Mouse (Mus musculus) cerebral cortex, adult 2 months (tissue): ENCODE results near the gene Mylk2.

Experiments
- WGBS: fragments of 180-500 bp; shearing (Covaris S2); methylation state at CpG from one replicate; pipeline ENCODE4 v1.1.7; 2018; 5-methylcytosine and 5-hydroxymethylcytosine counted together

Gene Mylk2

GRCm38 (mm10) chr2:152914310-152915120 is 3.4 kb downstream of the Mylk2 start:
- WGBS = 2% methylated on average over 18 of the region's 18 CpGs

DNA sequence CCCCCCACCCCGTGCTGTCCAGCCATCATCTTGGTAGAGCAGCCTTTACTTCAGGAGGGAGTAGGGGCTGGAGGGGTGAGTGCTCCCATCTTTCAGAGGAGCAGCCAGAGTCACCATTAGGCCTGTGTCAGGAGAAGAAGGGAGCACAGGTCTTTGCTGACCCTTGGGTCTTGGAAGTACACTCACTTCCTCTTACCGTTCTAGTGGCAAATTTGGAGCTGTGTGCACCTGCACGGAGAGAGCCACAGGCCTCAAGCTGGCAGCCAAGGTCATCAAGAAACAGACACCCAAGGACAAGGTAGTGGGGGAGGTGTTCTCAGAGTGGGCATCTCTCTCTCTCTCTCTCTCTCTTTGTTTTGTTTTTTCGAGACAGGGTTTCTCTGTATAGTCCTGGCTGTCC is 4.3 kb downstream of the Mylk2 start:
- WGBS = 77% methylated on average over 4 of the region's 4 CpGs

DNA sequence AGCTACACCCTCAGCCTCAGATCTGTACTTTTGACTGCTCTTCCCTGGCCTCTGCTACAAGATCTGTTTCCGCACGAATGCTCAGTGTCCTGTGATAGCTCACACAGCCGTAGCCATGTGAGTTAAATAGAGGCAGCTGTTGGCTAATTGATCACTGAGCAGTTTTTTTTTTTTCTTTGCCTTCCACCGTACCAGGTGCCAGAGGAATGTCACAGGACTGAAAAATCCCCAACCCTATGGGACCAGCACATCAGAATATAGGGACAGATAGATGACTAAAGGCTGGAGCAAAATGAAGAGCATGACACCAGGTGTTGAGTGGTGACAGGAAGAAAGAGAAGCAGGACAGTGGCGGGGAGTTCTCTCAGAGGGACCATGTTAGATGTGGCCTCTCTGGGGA is 5.0 kb downstream of the Mylk2 start:
- 78% methylated on average over 5 of the region's 5 CpGs for WGBS

- WGBS = 70% methylated on average over 9 of the region's 9 CpGs
Observed at GRCm38 (mm10) chr2:152917671-152918070, 6.5 kb downstream of the Mylk2 start.

- WGBS = 68% methylated on average over 7 of the region's 7 CpGs
Observed at GRCm38 (mm10) chr2:152922376-152922775, 11.2 kb downstream of the Mylk2 start.

DNA sequence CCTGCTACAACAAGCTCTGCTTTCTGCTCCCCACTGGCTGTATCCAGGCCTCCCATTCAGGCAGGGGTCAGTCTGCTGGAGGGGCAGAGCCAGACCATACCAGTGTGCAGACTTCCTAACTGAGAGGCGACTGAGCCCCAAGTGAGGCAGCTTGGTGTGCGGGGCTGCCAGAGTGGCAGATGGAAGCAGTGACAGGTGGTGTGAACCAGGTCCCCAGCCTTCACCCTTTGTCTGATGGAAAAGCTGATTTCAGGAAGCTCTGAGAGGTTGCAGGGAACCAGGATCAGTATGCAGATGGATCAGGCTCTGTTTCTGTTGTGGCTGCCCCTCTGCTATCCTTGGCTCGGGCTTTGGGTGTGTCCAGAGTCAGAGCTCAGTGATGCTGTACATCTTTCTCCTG is 12.5 kb downstream of the Mylk2 start:
- WGBS = 87% methylated on average over 3 of the region's 3 CpGs

DNA sequence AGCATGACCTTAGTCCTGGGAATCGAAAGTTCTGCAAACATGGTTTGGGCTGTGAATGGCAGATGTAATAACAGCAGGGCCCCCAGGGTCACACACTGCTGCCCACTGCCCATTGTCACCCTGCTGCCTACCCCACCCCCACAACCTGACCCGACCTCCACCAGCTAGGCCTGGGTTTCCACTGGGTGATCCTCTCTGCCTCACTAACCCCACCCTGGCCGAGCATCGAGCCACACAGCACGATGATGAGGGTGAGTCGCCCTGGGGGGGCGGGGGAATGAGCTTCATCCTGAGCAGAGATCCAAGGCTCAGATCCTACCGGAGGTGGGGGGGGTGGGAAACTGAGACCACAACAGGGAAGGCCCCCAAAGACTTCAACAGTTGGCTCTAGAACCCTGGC is 13.0 kb downstream of the Mylk2 start:
- 75% methylated on average over 8 of the region's 8 CpGs for WGBS

GRCm38 (mm10) chr2:152924543-152924942 is 13.4 kb downstream of the Mylk2 start:
- whole genome bisulfite sequencing = 93% methylated on average over 5 of the region's 5 CpGs

DNA sequence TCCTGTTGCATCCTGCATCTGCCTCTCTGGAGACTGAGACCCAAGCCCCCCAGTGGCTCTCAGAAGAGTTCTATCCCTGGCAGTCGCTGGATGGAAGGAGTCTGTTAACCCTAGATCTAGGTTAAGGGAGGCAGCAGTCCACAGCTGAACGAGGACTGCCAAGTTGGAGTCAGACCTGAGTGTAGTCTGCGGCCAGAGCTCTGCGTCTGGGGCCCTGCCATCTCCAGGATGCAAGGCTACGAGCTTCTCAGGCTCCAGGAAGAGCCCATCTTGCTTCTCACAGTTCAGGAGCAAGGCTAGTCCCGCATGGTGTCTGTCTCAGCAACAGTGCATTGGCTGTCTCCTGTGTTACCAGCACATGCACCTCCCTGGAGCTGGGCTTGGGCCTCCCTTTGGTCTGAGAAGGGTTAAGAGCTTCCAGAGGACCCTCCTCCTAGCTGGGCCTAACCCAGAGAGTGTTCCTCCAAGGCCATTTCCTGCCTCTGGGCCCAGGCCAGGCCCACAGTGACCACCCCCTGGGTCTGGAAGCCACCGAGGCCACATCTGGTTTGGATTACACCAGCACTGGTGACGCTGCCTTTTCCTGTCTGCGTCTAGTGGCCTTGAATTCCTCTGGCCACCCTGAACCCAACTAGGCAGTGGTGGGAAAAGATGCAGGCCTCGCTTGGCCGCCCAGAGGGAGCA is 14.2 kb downstream of the Mylk2 start:
- WGBS = 80% methylated on average over 11 of the region's 11 CpGs

DNA sequence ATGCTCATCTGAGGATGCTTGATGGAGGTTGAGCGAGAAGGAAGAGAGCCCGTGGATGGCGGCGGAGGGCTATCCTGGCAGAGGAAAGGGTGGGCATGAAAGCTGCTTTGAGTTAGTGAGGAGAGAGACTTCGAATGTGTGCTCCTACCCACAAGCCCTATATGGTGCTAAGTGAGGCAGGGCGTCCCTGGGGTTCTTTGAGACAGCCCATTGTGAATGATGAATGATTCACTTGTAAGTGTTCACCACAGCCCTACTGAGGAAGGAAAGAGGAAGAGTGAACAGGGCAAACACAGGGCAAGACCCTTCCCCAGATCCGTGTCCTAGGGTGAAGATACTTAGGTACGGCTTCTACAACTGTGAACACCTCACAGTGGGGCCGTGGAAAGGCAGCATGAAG is 15.7 kb downstream of the Mylk2 start:
- WGBS = 76% methylated on average over 9 of the region's 9 CpGs

GRCm38 (mm10) chr2:152927371-152927770 is 16.2 kb downstream of the Mylk2 start:
- WGBS = 45% methylated on average over 5 of the region's 5 CpGs

DNA sequence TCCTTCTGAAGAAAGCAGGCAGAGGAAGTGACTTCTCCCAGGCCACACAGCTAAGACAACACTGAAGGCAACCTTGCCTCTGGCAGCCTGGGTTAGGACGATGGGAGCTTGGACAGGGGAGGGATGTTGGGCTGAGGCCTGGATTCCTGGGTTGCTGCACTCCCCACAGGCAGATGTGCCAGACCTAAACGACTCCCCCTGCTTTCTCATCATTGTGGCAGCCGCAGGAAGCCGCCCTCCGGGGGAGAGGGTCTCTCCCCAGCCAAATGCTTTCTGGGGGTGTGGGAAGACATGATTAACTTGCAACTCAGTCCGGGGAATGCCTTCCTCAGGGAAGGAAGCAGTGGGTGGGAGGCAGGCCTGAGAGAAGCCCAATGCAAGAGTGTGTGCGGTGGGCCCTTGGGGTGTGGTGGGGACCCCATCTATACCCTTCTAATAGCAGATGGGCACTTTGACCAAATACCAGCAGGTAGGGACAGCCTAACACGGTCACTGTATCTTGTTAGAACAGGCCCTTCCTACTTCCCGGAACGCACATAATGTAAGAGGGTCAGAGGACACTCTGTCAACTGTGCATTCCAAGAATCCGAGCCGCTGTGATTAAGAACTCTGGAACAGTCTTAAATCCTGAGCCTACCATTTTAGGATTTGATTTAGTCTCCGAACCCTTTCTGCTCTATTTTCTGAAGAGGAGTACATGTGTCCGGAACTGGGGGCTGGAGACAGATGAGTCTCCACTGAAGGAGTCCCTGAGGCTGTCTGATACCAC is 17.3 kb downstream of the Mylk2 start:
- 67% methylated on average over 14 of the region's 14 CpGs for WGBS

DNA sequence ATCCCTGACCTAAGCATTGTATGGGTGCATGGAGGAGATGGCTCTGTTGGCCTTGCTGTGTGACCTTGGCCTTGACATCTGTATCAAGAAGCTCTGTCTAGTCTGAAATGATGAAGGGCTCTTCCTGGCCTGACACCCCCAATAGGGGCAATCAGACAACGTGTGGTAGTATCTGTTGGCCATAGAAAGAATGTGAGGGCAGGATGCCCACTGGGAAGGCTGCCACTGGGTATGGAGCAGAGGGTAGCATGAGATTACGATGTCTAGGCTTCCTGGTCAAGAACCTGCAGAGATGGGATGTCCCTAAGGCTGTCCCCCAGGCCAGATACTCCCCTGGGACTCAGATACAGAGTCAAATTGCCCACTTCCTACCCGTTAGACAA is 17.8 kb downstream of the Mylk2 start:
- whole genome bisulfite sequencing = 78% methylated on average over 3 of the region's 3 CpGs

DNA sequence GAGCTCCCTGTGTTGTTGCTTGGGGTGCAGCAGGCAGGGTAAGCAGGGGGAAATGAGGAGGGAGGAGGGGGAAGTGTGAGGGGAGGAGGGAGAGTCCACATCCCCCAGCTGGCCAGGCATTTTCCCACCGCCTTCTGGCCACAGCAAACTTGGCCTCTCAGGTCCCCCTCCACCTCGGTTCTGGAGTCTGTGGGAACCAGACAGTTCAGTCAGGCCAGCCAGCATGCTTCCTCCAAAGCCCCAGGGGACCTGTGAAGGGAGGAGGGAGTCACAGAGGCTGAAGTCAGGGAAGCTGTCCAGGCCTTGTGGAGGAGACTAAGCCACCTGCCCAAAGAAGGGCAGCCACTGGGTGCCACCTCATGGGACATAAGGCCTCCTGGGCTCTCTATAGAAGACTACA is 19.1 kb downstream of the Mylk2 start:
- 74% methylated on average over 2 of the region's 2 CpGs for WGBS

DNA sequence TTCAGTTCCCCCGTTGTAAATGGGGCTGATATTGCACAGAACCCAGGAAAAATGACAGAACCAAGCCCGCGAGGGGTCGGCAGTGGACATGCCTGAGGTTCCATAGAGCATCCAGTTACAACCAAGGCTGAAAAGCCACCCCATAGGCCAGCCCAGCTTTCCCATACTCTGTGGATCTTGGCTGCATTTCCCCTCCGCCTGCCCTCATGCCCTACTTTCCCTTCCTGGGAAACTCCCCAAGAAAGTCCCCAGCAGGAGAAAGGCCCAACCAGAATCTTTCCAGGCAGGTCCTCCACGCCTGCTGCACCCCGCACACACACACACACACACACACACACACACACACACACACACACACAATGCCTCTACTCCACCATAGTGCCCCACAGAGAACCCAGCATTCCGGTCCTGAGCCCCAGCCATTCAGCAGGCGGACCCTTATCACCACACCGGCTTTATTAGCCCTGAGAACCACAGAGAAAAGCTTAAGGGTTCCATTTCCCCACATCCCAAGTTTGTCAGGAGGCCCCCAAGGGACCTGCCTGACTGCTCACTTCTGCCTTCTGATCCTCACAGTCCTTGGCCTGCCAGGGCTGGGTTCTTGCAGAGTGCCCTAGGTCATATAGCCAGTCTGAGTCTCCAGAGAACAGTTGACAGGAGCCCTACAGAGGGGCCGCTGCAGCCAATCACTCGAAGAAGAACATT is 20.5 kb downstream of the Mylk2 start:
- 67% methylated on average over 12 of the region's 12 CpGs for WGBS

GRCm38 (mm10) chr2:152933048-152933447 is 21.9 kb downstream of the Mylk2 start, which contains the start of gene Foxs1:
Gene Foxs1 (minus strand): TSS chr2:152933208.
- WGBS = 59% methylated on average over 9 of the region's 9 CpGs

GRCm38 (mm10) chr2:152933614-152934013 is 22.5 kb downstream of the Mylk2 start:
- WGBS = 32% methylated on average over 5 of the region's 5 CpGs

GRCm38 (mm10) chr2:152939846-152940245 is 28.7 kb downstream of the Mylk2 start:
- 13% methylated on average over 4 of the region's 4 CpGs for WGBS

- 72% methylated on average over 6 of the region's 6 CpGs for WGBS
Observed at GRCm38 (mm10) chr2:152941106-152941505, 30.0 kb downstream of the Mylk2 start.

GRCm38 (mm10) chr2:152941776-152942175 is 30.6 kb downstream of the Mylk2 start:
- 55% methylated on average over 7 of the region's 7 CpGs for WGBS

GRCm38 (mm10) chr2:152942898-152943515 is 31.9 kb downstream of the Mylk2 start:
- WGBS = 1% methylated on average over 65 of the region's 65 CpGs
